Mouse (Mus musculus) urinary bladder, postnatal 25 days (tissue): Measurements from ENCODE around the gene Agpat4.
"Not testable (repeated sequence)": the region's sequence is repeated elsewhere in the genome, so short reads cannot be mapped to it uniquely, and the experiment has no call there.

Source experiments
- DNase-seq: peaks from one replicate; pipeline ENCODE4 v3.0.0; 2022; ENCODE audit warnings: low spot score

The Agpat4 gene

GRCm38 (mm10) chr17:12195137-12195536 is 76.6 kb downstream of the Agpat4 start:
- DNase-seq, result no peak

GRCm38 (mm10) chr17:12195604-12196003 is 77.1 kb downstream of the Agpat4 start:
- DNase-seq, result peak; percentile 23

GRCm38 (mm10) chr17:12199933-12200332 is 81.4 kb downstream of the Agpat4 start:
- DNase-seq, result no peak

- DNase-seq, result no peak
Observed at GRCm38 (mm10) chr17:12201086-12201485, 82.6 kb downstream of the Agpat4 start.

GRCm38 (mm10) chr17:12203414-12203897 is 85.0 kb downstream of the Agpat4 start:
- no peak for DNase-seq

- DNase-seq, result no peak
Observed at GRCm38 (mm10) chr17:12204246-12204645, 85.7 kb downstream of the Agpat4 start.

- no peak for DNase-seq
Observed at GRCm38 (mm10) chr17:12204689-12205014, 86.1 kb downstream of the Agpat4 start.

GRCm38 (mm10) chr17:12205015-12205693 is 86.7 kb downstream of the Agpat4 start:
- no peak for DNase-seq

GRCm38 (mm10) chr17:12205694-12206075 is 87.2 kb downstream of the Agpat4 start:
- no peak for DNase-seq

GRCm38 (mm10) chr17:12206248-12206647 is 87.7 kb downstream of the Agpat4 start:
- no peak for DNase-seq

GRCm38 (mm10) chr17:12207022-12207548 is 88.6 kb downstream of the Agpat4 start:
- no peak for DNase-seq

- DNase-seq, result no peak
Observed at GRCm38 (mm10) chr17:12209481-12209880, 91.0 kb downstream of the Agpat4 start.

- DNase-seq, result peak; percentile 92
Observed at GRCm38 (mm10) chr17:12210544-12211132, 92.1 kb downstream of the Agpat4 start.

GRCm38 (mm10) chr17:12211890-12212289 is 93.4 kb downstream of the Agpat4 start:
- no peak for DNase-seq

- DNase-seq, result no peak
Observed at GRCm38 (mm10) chr17:12212341-12212740, 93.8 kb downstream of the Agpat4 start.

GRCm38 (mm10) chr17:12213430-12213829 is 94.9 kb downstream of the Agpat4 start:
- no peak for DNase-seq

GRCm38 (mm10) chr17:12216224-12216623 is 97.7 kb downstream of the Agpat4 start:
- DNase-seq, result no peak

- no peak for DNase-seq
Observed at GRCm38 (mm10) chr17:12221926-12222325, 103.4 kb downstream of the Agpat4 start.

- DNase-seq, result no peak
Observed at GRCm38 (mm10) chr17:12223682-12224081, 105.2 kb downstream of the Agpat4 start.

GRCm38 (mm10) chr17:12224145-12224544 is 105.6 kb downstream of the Agpat4 start:
- no peak for DNase-seq

- DNase-seq, result not testable (repeated sequence)
Observed at GRCm38 (mm10) chr17:12224551-12224950, 106.0 kb downstream of the Agpat4 start.

GRCm38 (mm10) chr17:12225227-12225626 is 106.7 kb downstream of the Agpat4 start:
- no peak for DNase-seq

- DNase-seq, result peak; percentile 23
Observed at GRCm38 (mm10) chr17:12226551-12226950, 108.0 kb downstream of the Agpat4 start.

GRCm38 (mm10) chr17:12228001-12228400 is 109.5 kb downstream of the Agpat4 start:
- no peak for DNase-seq
